Mouse (Mus musculus) urinary bladder, postnatal 25 days (tissue): Measurements from ENCODE around the gene Mpv17.

Experiments used
- DNase-seq: peaks from one replicate; pipeline ENCODE4 v3.0.0; 2022; ENCODE audit warnings: low spot score

The Mpv17 gene

DNA sequence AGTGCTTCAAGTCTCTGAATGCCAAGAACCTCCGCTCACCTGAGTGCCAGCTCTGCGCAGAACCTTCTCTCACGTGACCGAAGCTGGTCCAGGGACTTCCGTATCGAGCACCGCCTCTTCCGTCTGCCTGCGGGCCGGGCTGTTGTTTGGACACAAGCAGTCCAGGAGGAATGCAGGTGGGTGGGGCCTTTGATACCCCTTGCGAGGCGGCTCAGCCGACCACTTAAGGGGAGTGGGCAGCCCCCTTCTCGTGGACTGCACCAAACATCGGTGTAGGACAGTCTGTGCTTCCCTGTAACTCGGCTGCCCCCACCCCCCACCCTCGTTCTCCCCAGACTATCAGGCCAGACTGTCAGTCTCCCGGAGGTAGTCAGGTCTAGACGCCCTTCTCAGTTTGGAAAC, at the start of gene Mpv17:
TSS of gene Mpv17 (minus strand) at position 100 of the 402 bp plus-strand sequence.
- peak; percentile 71 for DNase-seq

DNA sequence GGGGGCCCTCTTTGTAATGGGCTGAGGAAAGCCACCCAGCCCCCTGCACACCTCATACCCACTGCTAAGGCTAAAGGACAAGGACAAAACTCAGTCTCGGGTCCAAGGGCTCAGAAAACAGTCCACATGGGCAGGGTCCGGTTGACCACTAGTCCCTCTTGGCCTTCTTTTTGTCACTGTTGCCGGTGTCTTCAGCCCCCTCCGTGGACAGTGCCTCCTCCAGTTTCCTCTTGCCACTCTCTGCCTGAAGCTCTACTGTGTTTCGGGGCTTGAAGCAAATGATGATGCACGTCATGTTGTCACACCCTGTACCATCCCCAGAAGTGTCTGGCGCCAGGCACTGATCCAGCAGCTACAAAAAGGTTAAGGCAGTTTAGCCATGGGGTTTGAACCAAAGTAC, 48.9 kb upstream of the Mpv17 start:
- no peak for DNase-seq

GRCm38 (mm10) chr5:31201742-31202590, 47.9 kb upstream of the Mpv17 start, which contains the start of gene Zfp513:
Zfp513 (minus strand) TSS chr5:31202303.
- peak; percentile 84 for DNase-seq

- no peak for DNase-seq
Measured at GRCm38 (mm10) chr5:31201042-31201741, 47.1 kb upstream of the Mpv17 start.

DNA sequence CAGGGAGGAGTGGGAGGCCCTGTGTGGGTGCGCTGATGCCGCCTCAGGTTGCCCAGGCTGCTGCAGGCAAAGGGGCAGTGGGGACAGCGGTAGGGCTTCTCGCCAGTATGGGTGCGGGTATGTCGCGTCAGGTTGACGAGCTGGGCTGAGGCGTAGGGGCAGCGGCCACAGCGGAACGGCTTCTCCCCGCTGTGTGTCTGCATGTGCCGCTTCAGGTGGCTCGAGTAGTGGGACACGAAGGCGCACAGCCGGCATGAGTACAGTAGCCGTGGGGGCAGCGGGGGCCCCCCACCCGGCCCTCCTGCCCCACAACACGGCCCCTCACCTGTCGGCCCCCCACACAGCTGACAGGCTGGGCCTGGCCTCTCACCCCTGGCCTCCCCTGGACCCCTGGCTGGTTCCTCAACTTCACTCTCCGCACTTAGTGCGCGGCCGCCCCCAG, 46.3 kb upstream of the Mpv17 start:
- no peak for DNase-seq

DNA sequence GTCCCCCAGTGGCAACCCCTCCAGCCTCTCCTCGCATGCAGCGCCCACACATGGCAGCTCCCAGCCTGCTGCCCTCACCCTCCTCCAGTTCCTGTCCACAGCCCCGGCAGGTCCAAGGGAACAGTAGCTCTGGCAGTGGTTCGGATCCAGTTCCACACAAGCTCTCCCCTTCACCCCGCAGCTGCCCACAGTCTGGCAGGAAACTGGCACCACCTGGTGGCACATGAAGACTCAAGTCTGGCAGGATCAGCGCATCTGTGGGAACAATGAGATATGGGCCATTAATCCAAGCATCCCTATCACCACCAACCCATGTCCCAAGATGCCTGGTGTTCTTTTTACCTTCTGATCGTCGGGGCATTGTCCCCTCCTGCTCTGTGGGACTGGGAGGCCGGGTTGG, 45.8 kb upstream of the Mpv17 start:
- DNase-seq, result no peak

- DNase-seq, result no peak
Measured at GRCm38 (mm10) chr5:31199321-31199892, 45.4 kb upstream of the Mpv17 start.

- no peak for DNase-seq
Measured at GRCm38 (mm10) chr5:31198616-31199320, 44.7 kb upstream of the Mpv17 start.

GRCm38 (mm10) chr5:31198170-31198569, 44.1 kb upstream of the Mpv17 start:
- DNase-seq, result no peak

GRCm38 (mm10) chr5:31197072-31197471, 43.0 kb upstream of the Mpv17 start:
- DNase-seq, result no peak

DNA sequence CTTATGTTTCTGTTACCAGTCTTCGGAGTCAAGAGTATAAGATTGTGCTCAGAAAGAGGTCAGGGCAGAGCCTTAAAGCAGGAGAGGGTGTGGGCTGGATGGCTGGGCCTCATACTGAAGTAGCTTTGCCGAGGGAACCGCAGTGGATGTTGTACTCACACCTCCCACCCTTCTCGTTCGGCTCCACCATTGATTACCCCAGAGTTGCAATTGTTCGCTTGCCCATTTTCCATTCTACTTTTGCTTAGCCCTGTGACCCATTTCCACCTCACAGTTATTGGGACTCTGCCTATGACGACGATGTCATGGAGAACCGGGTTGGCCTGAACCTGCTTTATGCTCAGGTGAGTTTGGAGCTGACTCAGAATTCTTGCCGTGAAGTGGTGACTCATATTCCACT, 42.2 kb upstream of the Mpv17 start:
- no peak for DNase-seq

GRCm38 (mm10) chr5:31195671-31196070, 41.6 kb upstream of the Mpv17 start:
- DNase-seq, result no peak

DNA sequence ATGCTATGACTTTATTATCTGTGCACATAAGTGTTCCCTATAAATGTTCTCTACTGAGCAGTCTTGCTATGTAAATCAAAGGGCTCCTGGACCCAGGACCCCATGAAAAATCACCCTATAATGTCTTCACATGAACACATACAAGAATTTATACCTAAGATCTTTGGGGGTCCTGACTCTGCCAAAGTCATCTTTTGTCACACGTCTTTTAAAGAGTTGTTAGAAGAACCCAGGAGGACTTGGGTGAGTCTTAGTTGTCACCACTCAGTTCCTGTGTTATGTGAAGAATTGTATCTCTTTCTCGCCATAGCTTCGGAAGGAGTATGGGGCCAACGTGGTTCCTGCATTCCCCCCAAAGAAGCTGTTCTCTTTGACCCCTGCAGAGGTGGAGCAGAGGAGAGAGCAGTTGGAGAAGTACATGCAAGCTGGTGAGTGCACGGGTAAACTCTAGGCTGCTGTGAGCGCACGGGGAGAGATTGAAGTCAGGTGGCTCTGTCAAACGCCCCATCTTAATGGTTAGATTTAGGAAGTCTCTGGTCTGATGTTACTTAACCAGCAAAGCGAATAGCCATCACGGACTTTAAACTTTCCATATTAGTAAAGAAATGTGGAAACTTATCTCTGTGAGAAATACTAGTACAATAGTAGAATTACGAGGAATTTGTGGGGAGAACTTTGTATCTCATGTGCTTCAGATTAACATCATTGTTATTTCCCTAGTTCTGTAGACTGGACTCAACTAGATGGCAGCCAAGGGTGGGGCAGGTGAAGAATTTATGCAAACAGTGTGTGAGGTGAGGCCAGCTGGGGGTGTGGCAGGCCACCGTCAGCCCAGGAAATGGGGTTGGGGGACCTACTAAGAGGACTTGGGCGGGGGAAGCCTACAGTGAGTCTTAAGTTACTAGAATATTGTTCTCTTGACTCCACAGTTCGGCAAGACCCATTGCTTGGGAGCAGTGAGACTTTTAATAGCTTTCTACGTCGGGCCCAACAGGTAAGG, 40.7 kb upstream of the Mpv17 start:
- DNase-seq, result no peak

- DNase-seq, result no peak
Measured at GRCm38 (mm10) chr5:31193631-31194281, 39.7 kb upstream of the Mpv17 start.

DNA sequence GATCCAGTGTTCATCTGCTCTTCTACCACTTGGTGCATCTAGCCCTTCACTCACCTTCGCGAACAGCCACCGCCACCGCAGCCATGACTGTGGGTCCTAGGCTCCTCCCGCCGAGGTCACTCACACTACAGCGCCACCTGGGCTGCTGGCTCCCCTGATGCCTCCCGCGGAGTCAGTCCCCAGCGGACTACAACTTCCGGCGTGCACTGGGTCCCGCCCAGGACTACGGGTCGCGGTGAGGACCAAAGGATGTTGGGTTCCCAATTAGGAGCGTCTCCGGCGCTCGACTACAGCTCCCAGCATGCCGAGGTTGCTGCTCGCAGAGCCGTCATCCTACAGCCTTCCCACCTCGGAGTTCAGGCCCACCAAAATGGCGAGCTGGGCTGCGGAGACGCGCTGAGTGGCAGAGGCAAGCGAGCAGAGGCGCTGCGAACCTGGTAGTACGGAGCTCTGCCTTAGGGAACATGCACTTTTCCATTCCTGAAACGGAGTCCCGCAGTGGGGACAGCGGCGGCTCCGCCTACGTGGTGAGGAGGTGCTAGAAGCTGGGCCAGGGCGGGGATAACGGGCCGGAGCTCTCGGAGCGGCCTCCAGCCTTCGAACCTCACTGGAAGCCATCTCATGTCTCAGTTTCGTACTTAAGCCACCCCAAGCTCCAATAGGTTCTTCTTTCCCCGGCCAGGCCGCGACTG, 39.0 kb upstream of the Mpv17 start, which contains the start of the genes Snx17 and Eif2b4:
TSS of gene Snx17 (plus strand) at position 289 of the 692 bp plus-strand sequence.
TSS of gene Eif2b4 (minus strand) at position 492 of the 692 bp plus-strand sequence.
- peak; percentile 98 for DNase-seq

DNA sequence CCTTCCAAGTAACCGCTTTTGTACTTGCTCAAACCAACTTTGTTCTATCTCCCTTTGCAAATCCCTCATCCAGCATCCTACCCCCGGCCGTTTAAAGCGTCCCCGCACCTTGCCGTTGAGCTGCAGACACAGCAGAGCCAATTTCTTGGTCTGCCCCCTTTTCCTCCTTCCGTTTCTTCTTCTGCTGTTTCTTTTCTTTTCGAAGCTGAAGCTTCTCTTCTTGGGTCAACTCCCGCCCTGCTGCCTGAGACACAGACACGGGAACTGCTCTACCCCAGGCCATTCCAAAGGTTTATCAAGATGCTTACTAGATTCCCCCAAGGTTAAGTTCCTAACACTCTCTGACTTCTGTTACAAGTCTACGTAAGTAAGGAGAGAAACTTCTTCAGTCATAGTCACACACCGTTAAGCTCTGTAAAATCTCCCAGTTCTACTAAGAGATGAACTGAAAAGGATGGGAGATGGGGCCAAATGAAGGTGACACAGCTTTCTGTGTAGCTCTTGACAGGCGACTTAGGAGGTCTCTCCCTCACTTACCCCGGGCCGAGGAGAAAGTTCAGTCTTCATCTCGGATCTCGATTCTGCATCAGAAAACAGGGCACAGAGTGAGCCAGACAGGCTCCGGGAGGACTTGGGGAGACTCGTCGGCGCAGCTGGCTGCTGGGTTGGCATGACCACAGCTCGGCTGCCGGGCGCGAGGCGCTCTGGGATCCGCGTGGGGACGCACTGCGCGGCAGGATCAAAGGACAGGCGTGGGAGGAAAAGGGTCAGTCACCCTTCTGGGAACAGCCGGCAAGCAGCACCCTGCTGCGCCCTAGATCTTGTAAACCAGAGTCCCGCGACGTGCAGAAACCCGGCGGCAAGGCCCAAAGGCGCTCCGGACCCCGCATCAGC, 38.2 kb upstream of the Mpv17 start:
- no peak for DNase-seq

- no peak for DNase-seq
Measured at GRCm38 (mm10) chr5:31190201-31190600, 36.1 kb upstream of the Mpv17 start.

DNA sequence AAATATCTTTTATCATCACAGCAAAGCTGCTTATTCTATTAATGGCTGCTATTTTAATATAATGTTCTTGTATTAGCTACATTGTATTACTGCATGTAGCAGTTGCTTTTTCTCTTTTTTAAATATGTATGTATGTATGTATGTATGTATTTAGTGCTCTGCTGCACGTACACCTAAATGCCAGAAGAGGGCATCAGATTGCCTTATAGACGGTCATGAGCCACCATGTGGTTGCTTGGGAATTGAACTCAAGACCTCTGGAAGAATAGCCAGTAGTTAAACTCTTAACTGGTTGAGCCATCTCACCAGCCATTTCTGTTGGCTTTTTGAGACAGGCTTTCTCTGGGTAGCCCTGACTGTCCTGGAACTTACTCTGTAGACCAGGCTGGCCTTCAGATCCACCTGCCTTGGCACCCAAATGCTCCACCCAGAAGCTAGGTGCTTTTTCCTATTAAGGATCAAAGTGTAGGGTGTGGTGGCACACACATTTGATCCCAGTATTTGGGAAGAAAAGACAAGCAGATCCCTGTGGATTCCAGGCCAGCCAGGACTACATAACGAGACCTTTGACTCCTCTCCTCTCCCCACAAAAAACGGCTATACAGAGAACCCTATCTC, 34.3 kb upstream of the Mpv17 start:
- DNase-seq, result no peak
